Mouse (Mus musculus) MEL (cell line): ENCODE results near the gene Eef1akmt2. TPM values are rescaled to one million over a fixed set of nuclear protein-coding genes. Genes with fewer than 3 reads are reported as not detected.

ENCODE experiments used
- DNase-seq: peaks from one replicate; pipeline ENCODE4 v3.0.0; 2011; ENCODE audit warnings: low read depth, low spot score
- H3K27ac ChIP-seq: 2 replicates; pipeline ENCODE4 v1.5.1; 2012; ENCODE audit warnings: low read depth, mild to moderate bottlenecking, control low read depth, low read length, moderate library complexity; ENCODE audit not compliant: control insufficient read depth
- H3K27me3 ChIP-seq, 2 experiments: fragments of 150-350 bp in 1 of 2; sonication (generic) in 1 of 2; 2 replicates each; pipeline ENCODE4 v1.6.1; 2012; ENCODE audit warnings: low read length in 2 of 2, mild to moderate bottlenecking in 2 of 2, improper control_type of control experiment in 1 of 2, moderate library complexity in 1 of 2; ENCODE audit not compliant: insufficient read depth in 2 of 2, control insufficient read depth in 1 of 2
- H3K36me3 ChIP-seq, 2 experiments: 2 replicates each; pipeline ENCODE4 v1.6.1; 2012 to 2014; ENCODE audit warnings: low read length in 2 of 2, improper control_type of control experiment in 1 of 2, inconsistent platforms in 1 of 2, mild to moderate bottlenecking in 1 of 2; ENCODE audit not compliant: insufficient read depth in 2 of 2, control insufficient read depth in 1 of 2
- H3K4me1 ChIP-seq, 2 experiments: fragments of 150-350 bp in 1 of 2; sonication (generic) in 1 of 2; 2 replicates each; pipeline ENCODE4 v1.6.1; 2012; ENCODE audit warnings: low read length in 2 of 2, improper control_type of control experiment in 1 of 2, mild to moderate bottlenecking in 1 of 2; ENCODE audit not compliant: insufficient read depth in 2 of 2, control insufficient read depth in 1 of 2
- H3K4me3 ChIP-seq, 2 experiments: fragments of 150-350 bp in 1 of 2; sonication (generic) in 1 of 2; 2 replicates each; pipeline ENCODE4 v1.5.1; 2012; ENCODE audit warnings: low read depth in 2 of 2, low read length in 2 of 2, mild to moderate bottlenecking in 2 of 2, moderate library complexity in 2 of 2, control low read depth in 1 of 2, improper control_type of control experiment in 1 of 2; ENCODE audit not compliant: control insufficient read depth in 1 of 2, insufficient read depth in 1 of 2
- H3K79me2 ChIP-seq: 2 replicates; pipeline ENCODE4 v1.6.1; 2012; ENCODE audit warnings: mild to moderate bottlenecking, low read length, moderate library complexity; ENCODE audit not compliant: control insufficient read depth, poor library complexity, insufficient read depth
- H3K9ac ChIP-seq: 2 replicates; pipeline ENCODE4 v1.6.1; 2012; ENCODE audit warnings: low read depth, mild to moderate bottlenecking, control low read depth, low read length, moderate library complexity; ENCODE audit not compliant: control insufficient read depth, poor library complexity, severe bottlenecking
- H3K9me3 ChIP-seq: fragments of 150-350 bp; sonication (generic); replicated peaks from 2 replicates; pipeline ENCODE4 v1.6.1; 2012; ENCODE audit warnings: mild to moderate bottlenecking, low read length, improper control_type of control experiment, moderate library complexity; ENCODE audit not compliant: insufficient read depth
- BHLHE40 ChIP-seq: IDR thresholded peaks from 2 replicates; pipeline ENCODE4 v1.6.1; 2012; ENCODE audit warnings: low read depth, mild to moderate bottlenecking, inconsistent platforms, low read length, improper control_type of control experiment, borderline replicate concordance
- CHD1 ChIP-seq: IDR thresholded peaks from 2 replicates; pipeline ENCODE4 v1.6.1; 2012; ENCODE audit warnings: low read depth, mild to moderate bottlenecking, inconsistent platforms, low read length, improper control_type of control experiment
- CHD2 ChIP-seq: IDR thresholded peaks from 2 replicates; pipeline ENCODE4 v1.6.1; 2011; ENCODE audit warnings: low read length, improper control_type of control experiment
- CTCF ChIP-seq, 3 experiments: IDR thresholded peaks in 2 of 3; conservative IDR thresholded peaks in 1 of 3; 2 replicates each; pipeline ENCODE4 v1.5.1; 2011 to 2012; ENCODE audit warnings: low read length in 3 of 3, low read depth in 2 of 3, mild to moderate bottlenecking in 2 of 3, improper control_type of control experiment in 1 of 3, inconsistent platforms in 1 of 3, mixed read lengths in 1 of 3, moderate library complexity in 1 of 3; ENCODE audit not compliant: control insufficient read depth in 1 of 3, insufficient read depth in 1 of 3, poor library complexity in 1 of 3, severe bottlenecking in 1 of 3
- E2F4 ChIP-seq: IDR thresholded peaks from 2 replicates; pipeline ENCODE4 v1.6.1; 2011; ENCODE audit warnings: low read depth, low read length, improper control_type of control experiment, borderline replicate concordance
- ELF1 ChIP-seq: IDR thresholded peaks from 2 replicates; pipeline ENCODE4 v1.6.1; 2014; ENCODE audit warnings: low read depth, mild to moderate bottlenecking, inconsistent platforms, low read length, improper control_type of control experiment, moderate library complexity
- EP300 ChIP-seq, 2 experiments: IDR thresholded peaks; 2 replicates each; pipeline ENCODE4 v1.6.1; 2011; ENCODE audit warnings: improper control_type of control experiment in 2 of 2, low read length in 2 of 2, low read depth in 1 of 2, mild to moderate bottlenecking in 1 of 2
- ETS1 ChIP-seq: IDR thresholded peaks from 2 replicates; pipeline ENCODE4 v1.6.1; 2012; ENCODE audit warnings: low read depth, mild to moderate bottlenecking, inconsistent platforms, low read length, improper control_type of control experiment, moderate library complexity
- GABPA ChIP-seq: IDR thresholded peaks from 2 replicates; pipeline ENCODE4 v1.6.1; 2012; ENCODE audit warnings: low read depth, mild to moderate bottlenecking, inconsistent platforms, low read length, improper control_type of control experiment, moderate library complexity
- GATA1 ChIP-seq: IDR thresholded peaks from 2 replicates; pipeline ENCODE4 v1.6.1; 2011; ENCODE audit warnings: low read depth, low read length, improper control_type of control experiment
- HCFC1 ChIP-seq: IDR thresholded peaks from 2 replicates; pipeline ENCODE4 v1.6.1; 2012; ENCODE audit warnings: low read depth, mild to moderate bottlenecking, inconsistent platforms, low read length, improper control_type of control experiment, moderate library complexity
- JUND ChIP-seq: IDR thresholded peaks from 2 replicates; pipeline ENCODE4 v1.6.1; 2011; ENCODE audit warnings: low read depth, mild to moderate bottlenecking, improper control_type of control experiment, low read length
- KAT2A ChIP-seq: conservative IDR thresholded peaks from 2 replicates; pipeline ENCODE4 v1.6.1; 2012; ENCODE audit warnings: low read depth, low read length, improper control_type of control experiment, inconsistent platforms
- MAFK ChIP-seq: IDR thresholded peaks from 2 replicates; pipeline ENCODE4 v1.6.1; 2011; ENCODE audit warnings: low read depth, mild to moderate bottlenecking, low read length, improper control_type of control experiment, borderline replicate concordance
- MAX ChIP-seq: IDR thresholded peaks from 2 replicates; pipeline ENCODE4 v1.6.1; 2011; ENCODE audit warnings: low read length, improper control_type of control experiment
- MAZ ChIP-seq: IDR thresholded peaks from 2 replicates; pipeline ENCODE4 v1.6.1; 2012; ENCODE audit warnings: low read depth, mild to moderate bottlenecking, inconsistent platforms, low read length, improper control_type of control experiment
- MEF2A ChIP-seq: IDR thresholded peaks from 2 replicates; pipeline ENCODE4 v1.6.1; 2014; ENCODE audit warnings: low read depth, mild to moderate bottlenecking, inconsistent platforms, low read length, improper control_type of control experiment; ENCODE audit not compliant: poor library complexity, insufficient replicate concordance, severe bottlenecking; ENCODE audit errors: extremely low read depth
- MXI1 ChIP-seq: IDR thresholded peaks from 2 replicates; pipeline ENCODE4 v1.6.1; 2011; ENCODE audit warnings: mild to moderate bottlenecking, low read depth, low read length, improper control_type of control experiment
- MYC ChIP-seq: IDR thresholded peaks from 2 replicates; pipeline ENCODE4 v1.6.1; 2011; ENCODE audit warnings: low read depth, mild to moderate bottlenecking, low read length, improper control_type of control experiment, moderate library complexity
- NELFE ChIP-seq: IDR thresholded peaks from 2 replicates; pipeline ENCODE4 v1.6.1; 2011; ENCODE audit warnings: low read depth, low read length, improper control_type of control experiment
- NRF1 ChIP-seq: IDR thresholded peaks from 2 replicates; pipeline ENCODE4 v1.6.1; 2014; ENCODE audit warnings: low read depth, mild to moderate bottlenecking, inconsistent platforms, low read length, improper control_type of control experiment, moderate library complexity; ENCODE audit not compliant: poor library complexity, insufficient read depth, severe bottlenecking
- POLR2A ChIP-seq, 2 experiments: IDR thresholded peaks; 2 replicates each; pipeline ENCODE4 v1.6.1; 2011 to 2012; ENCODE audit warnings: low read length in 2 of 2, mild to moderate bottlenecking in 2 of 2, control low read depth in 1 of 2, improper control_type of control experiment in 1 of 2, low read depth in 1 of 2, moderate library complexity in 1 of 2; ENCODE audit not compliant: control insufficient read depth in 1 of 2, insufficient read depth in 1 of 2, poor library complexity in 1 of 2
- POLR2AphosphoS2 ChIP-seq: IDR thresholded peaks from 2 replicates; pipeline ENCODE4 v1.6.1; 2011; ENCODE audit warnings: low read length, improper control_type of control experiment
- POLR2AphosphoS5 ChIP-seq: IDR thresholded peaks from 2 replicates; pipeline ENCODE4 v1.6.1; 2012; ENCODE audit warnings: low read depth, borderline replicate concordance, mild to moderate bottlenecking, inconsistent platforms, low read length, moderate library complexity, mixed read lengths
- RAD21 ChIP-seq: IDR thresholded peaks from 2 replicates; pipeline ENCODE4 v1.6.1; 2011; ENCODE audit warnings: mild to moderate bottlenecking, low read depth, low read length, improper control_type of control experiment
- RCOR1 ChIP-seq: IDR thresholded peaks from 2 replicates; pipeline ENCODE4 v1.6.1; 2012; ENCODE audit warnings: low read depth, mild to moderate bottlenecking, inconsistent platforms, low read length, improper control_type of control experiment
- SIN3A ChIP-seq: IDR thresholded peaks from 2 replicates; pipeline ENCODE4 v1.6.1; 2012; ENCODE audit warnings: low read length, improper control_type of control experiment, inconsistent platforms
- SMC3 ChIP-seq: IDR thresholded peaks from 2 replicates; pipeline ENCODE4 v1.6.1; 2011; ENCODE audit warnings: low read depth, low read length, improper control_type of control experiment
- TAL1 ChIP-seq: IDR thresholded peaks from 2 replicates; pipeline ENCODE4 v1.6.1; 2012; ENCODE audit warnings: mild to moderate bottlenecking, inconsistent platforms, low read length, moderate library complexity, mixed read lengths
- TBP ChIP-seq: IDR thresholded peaks from 2 replicates; pipeline ENCODE4 v1.8.0; 2011; ENCODE audit warnings: low read depth, low read length, improper control_type of control experiment
- TCF12 ChIP-seq: IDR thresholded peaks from 2 replicates; pipeline ENCODE4 v1.6.1; 2014; ENCODE audit warnings: low read depth, mild to moderate bottlenecking, inconsistent platforms, low read length, improper control_type of control experiment, moderate library complexity
- UBTF ChIP-seq: IDR thresholded peaks from 2 replicates; pipeline ENCODE4 v1.6.1; 2012; ENCODE audit warnings: low read depth, mild to moderate bottlenecking, inconsistent platforms, low read length, improper control_type of control experiment, moderate library complexity, borderline replicate concordance; ENCODE audit not compliant: insufficient read depth
- USF1 ChIP-seq: IDR thresholded peaks from 2 replicates; pipeline ENCODE4 v1.6.1; 2014; ENCODE audit warnings: low read depth, mild to moderate bottlenecking, inconsistent platforms, low read length, improper control_type of control experiment, moderate library complexity
- USF2 ChIP-seq, 2 experiments: IDR thresholded peaks; 2 replicates each; pipeline ENCODE4 v1.6.1; 2011 to 2012; ENCODE audit warnings: improper control_type of control experiment in 2 of 2, low read length in 2 of 2, borderline replicate concordance in 1 of 2, inconsistent platforms in 1 of 2, low read depth in 1 of 2, mild to moderate bottlenecking in 1 of 2; ENCODE audit not compliant: insufficient read depth in 1 of 2
- ZC3H11A ChIP-seq: IDR thresholded peaks from 2 replicates; pipeline ENCODE4 v1.6.1; 2012; ENCODE audit warnings: low read depth, mild to moderate bottlenecking, inconsistent platforms, low read length, improper control_type of control experiment
- ZKSCAN1 ChIP-seq: IDR thresholded peaks from 2 replicates; pipeline ENCODE4 v1.6.1; 2012; ENCODE audit warnings: low read depth, mild to moderate bottlenecking, inconsistent platforms, low read length, improper control_type of control experiment, moderate library complexity
- ZMIZ1 ChIP-seq: IDR thresholded peaks from 2 replicates; pipeline ENCODE4 v1.6.1; 2012; ENCODE audit warnings: low read depth, mild to moderate bottlenecking, inconsistent platforms, low read length, improper control_type of control experiment, moderate library complexity
- ZNF384 ChIP-seq: IDR thresholded peaks from 2 replicates; pipeline ENCODE4 v1.6.1; 2012; ENCODE audit warnings: low read depth, mild to moderate bottlenecking, inconsistent platforms, low read length, improper control_type of control experiment
- polyA plus RNA-seq, 2 experiments: library from polyadenylated mRNA; stranded (reverse) in 1 of 2; unstranded in 1 of 2; fragments of >175 nt in 1 of 2; fragments of >200 nt in 1 of 2; gene quantifications; 2 replicates each; pipeline versions ENCODE4 v1.2.1 to v1.2.4; 2012; ENCODE audit warnings: low replicate concordance in 2 of 2, low read depth in 1 of 2; ENCODE audit not compliant: insufficient read length in 2 of 2, insufficient read depth in 1 of 2, missing spikeins in 1 of 2
- total RNA-seq: library from RNA; depleted of rRNA; stranded (reverse); fragments of 300-350 nt; gene quantifications from 2 replicates; pipeline ENCODE4 v1.2.3, GENCODE M21; 2012

Eef1akmt2 gene
- total and polyA plus RNA-seq, 3 experiments: 26.9 to 330 (median 27.0) TPM

GRCm38 (mm10) chr7:132810879-132811278 is 41.6 kb downstream of the Eef1akmt2 start:
- Histone ChIP-seq H3K79me2 (peaks cover 44% of the 10 kb centered on the region), H3K4me3 (peak overlapping the region; percentile 26 to 32; a peak in 2 of 4 replicates), H3K27me3 (no peaks in the 10 kb centered on the region), H3K4me1 (peaks cover 2 to 7% of the 10 kb centered on the region in 2 experiments), H3K36me3 (peaks cover 0 to 6% of the 10 kb centered on the region in 2 experiments; a peak in 2 of 4 replicates), H3K9ac (peak overlapping the region; percentile 21), H3K27ac (no peak overlapping the region), H3K9me3 (no peaks in the 10 kb centered on the region)
- peak; percentile 89 for DNase-seq
- no peak for TF ChIP-seq POLR2AphosphoS2
- TF ChIP-seq POLR2AphosphoS5: no peak
- peak; percentile 97 for TF ChIP-seq TBP
- TF ChIP-seq POLR2A (IDR thresholded peaks at IDR 0.05; ENCODE audit: control insufficient read depth in 1 of 2, insufficient read depth in 1 of 2, low read depth in 1 of 2, low read length in 2 of 2, poor library complexity in 1 of 2): no peak
- peak; percentile 79 for TF ChIP-seq RAD21
- 0 out of 2 replicates have a peak, but pooled peaks have one; percentile 34 for TF ChIP-seq TCF12
- no peak for TF ChIP-seq ELF1
- TF ChIP-seq MXI1: peak; percentile 55; the same call in 1 of the 2 replicates
- TF ChIP-seq HCFC1: no peak
- no peak for TF ChIP-seq NRF1
- no peak for TF ChIP-seq MAX
- TF ChIP-seq ZC3H11A: peak; percentile 82
- no peak for TF ChIP-seq GABPA
- no peak for TF ChIP-seq BHLHE40
- no peak for TF ChIP-seq MAZ
- TF ChIP-seq CHD1: no peak
- TF ChIP-seq SMC3: peak; percentile 94
- TF ChIP-seq KAT2A: no peak
- peak; percentile 56; the same call in 1 of the 2 replicates for TF ChIP-seq ETS1
- TF ChIP-seq TAL1: no peak
- TF ChIP-seq JUND: no peak
- TF ChIP-seq USF1: no peak
- TF ChIP-seq USF2 (IDR thresholded peaks at IDR 0.05; ENCODE audit: borderline replicate concordance in 1 of 2, insufficient read depth in 1 of 2, low read depth in 1 of 2, low read length in 2 of 2): no peak
- no peak for TF ChIP-seq MEF2A
- TF ChIP-seq ZNF384: no peak
- no peak for TF ChIP-seq MYC
- TF ChIP-seq ZMIZ1: no peak
- no peak for TF ChIP-seq ZKSCAN1
- no peak for TF ChIP-seq RCOR1
- no peak; a peak in 1 of 4 replicates for TF ChIP-seq EP300 (IDR thresholded peaks at IDR 0.05; ENCODE audit: low read depth in 1 of 2, low read length in 2 of 2)
- 0 out of 2 replicates have a peak, but pooled peaks have one; percentile 70 for TF ChIP-seq UBTF
- peak; percentile 63 for TF ChIP-seq SIN3A
- peak; percentile 84 to 91 (median 88) for TF ChIP-seq CTCF (IDR thresholded peaks at IDR 0.05 in 2 of 3, conservative IDR thresholded peaks at IDR 0.05 in 1 of 3; ENCODE audit: control insufficient read depth in 1 of 3, insufficient read depth in 1 of 3, low read depth in 2 of 3, low read length in 3 of 3, poor library complexity in 1 of 3, severe bottlenecking in 1 of 3)
- no peak for TF ChIP-seq NELFE
- no peak for TF ChIP-seq CHD2
- TF ChIP-seq GATA1: no peak
- TF ChIP-seq E2F4: no peak
- no peak for TF ChIP-seq MAFK
